Comparison of ENCODE assay signal across 16 mouse cellular contexts in genomic region chr10:42248156-42248555, GRCm38 (mm10). TPM values are rescaled to one million over a fixed set of nuclear protein-coding genes. Genes with fewer than 3 reads are reported as not detected.
DNase-seq lines count a peak whose midpoint lies in the region; ATAC-seq lines count a peak whose summit lies in the region.
"Had no signal": no experiment of that assay in that cellular context is flagged by ENCODE, and none has a peak within 500 bp of the region (broad histone marks: within the 10 kb centered on the region; RNA-seq: fewer than 3 reads in every experiment).

No protein-coding gene starts in this region.

- no peak for ATAC-seq in embryonic facial prominence, embryonic 12.5 days (ENCODE audit: insufficient number of reproducible peaks, insufficient read depth, low FRiP score, low TSS enrichment)
- ATAC-seq in heart, embryonic 15.5 days (replicated peaks; ENCODE audit: insufficient number of reproducible peaks, insufficient read depth, low FRiP score, low read depth), result no peak
- no peak for ATAC-seq in lung, embryonic 15.5 days (ENCODE audit: borderline replicate concordance, extremely low read depth, low FRiP score, low TSS enrichment)
- ATAC-seq in stomach, embryonic 14.5 days (ENCODE audit: insufficient number of reproducible peaks, insufficient read depth, low FRiP score, low read depth), result no peak
- ATAC-seq: forebrain, embryonic 15.5 days; midbrain, embryonic 13.5 days had no signal

- WGBS in embryonic facial prominence, embryonic 12.5 days, result 61% methylated on average over 4 of the region's 4 CpGs
- 68% methylated on average over 4 of the region's 4 CpGs for WGBS in embryonic facial prominence, embryonic 10.5 days
- WGBS in heart, embryonic 15.5 days, result 43% methylated on average over 4 of the region's 4 CpGs
- 25% methylated on average over 4 of the region's 4 CpGs for WGBS in lung, embryonic 15.5 days
- 48% methylated on average over 4 of the region's 4 CpGs for WGBS in stomach, embryonic 14.5 days
- 72% methylated on average over 4 of the region's 4 CpGs for WGBS in hindbrain, embryonic 10.5 days

- no peaks in the 10 kb centered on the region for H3K36me3 ChIP-seq in embryonic facial prominence, embryonic 12.5 days
- H3K36me3 ChIP-seq in embryonic facial prominence, embryonic 10.5 days (replicated peaks), result no peaks in the 10 kb centered on the region; the same call in 1 of the 2 replicates
- H3K36me3 ChIP-seq in heart, embryonic 15.5 days, result no peaks in the 10 kb centered on the region
- H3K36me3 ChIP-seq in lung, embryonic 15.5 days, result no peaks in the 10 kb centered on the region
- no peaks in the 10 kb centered on the region for H3K36me3 ChIP-seq in stomach, embryonic 14.5 days (ENCODE audit: control insufficient read depth, insufficient read depth, low read length)
- H3K36me3 ChIP-seq in hindbrain, embryonic 10.5 days, result no peaks in the 10 kb centered on the region
- H3K36me3 ChIP-seq: forebrain, embryonic 15.5 days; midbrain, embryonic 13.5 days had no signal

- no peak overlapping the region for H3K4me3 ChIP-seq in embryonic facial prominence, embryonic 12.5 days
- H3K4me3 ChIP-seq in embryonic facial prominence, embryonic 10.5 days, result no peak overlapping the region
- H3K4me3 ChIP-seq in heart, embryonic 15.5 days, result no peak overlapping the region
- H3K4me3 ChIP-seq in lung, embryonic 15.5 days, result no peak overlapping the region
- no peak overlapping the region for H3K4me3 ChIP-seq in stomach, embryonic 14.5 days (ENCODE audit: low read depth, low read length)
- no peak overlapping the region for H3K4me3 ChIP-seq in hindbrain, embryonic 10.5 days
- H3K4me3 ChIP-seq: forebrain, embryonic 15.5 days; midbrain, embryonic 13.5 days; myocyte had no signal

- peaks cover 67% of the 10 kb centered on the region for H3K4me1 ChIP-seq in embryonic facial prominence, embryonic 12.5 days
- peaks cover 56% of the 10 kb centered on the region for H3K4me1 ChIP-seq in embryonic facial prominence, embryonic 10.5 days
- peaks cover 79% of the 10 kb centered on the region for H3K4me1 ChIP-seq in heart, embryonic 15.5 days (replicated peaks)
- peaks cover 85% of the 10 kb centered on the region for H3K4me1 ChIP-seq in lung, embryonic 15.5 days
- H3K4me1 ChIP-seq in stomach, embryonic 14.5 days (ENCODE audit: control insufficient read depth, insufficient read depth, low read length), result peaks cover 47% of the 10 kb centered on the region
- peaks cover 34% of the 10 kb centered on the region for H3K4me1 ChIP-seq in hindbrain, embryonic 10.5 days (replicated peaks)

- DNase-seq in embryonic facial prominence, embryonic 10.5 days (ENCODE audit: low spot score), result no peak
- no peak for DNase-seq in heart, adult 8-10 months (ENCODE audit: low spot score)
- DNase-seq in lung, postnatal 10 days, result no peak
- no peak for DNase-seq in hindbrain, embryonic 10.5 days (ENCODE audit: low spot score)
- DNase-seq: cerebellum, adult 9-10 months; layer of hippocampus, adult 9-11 months; right cerebral cortex, adult 18-20 months; spleen, adult 18-20 months had no signal

- H3K27me3 ChIP-seq in embryonic facial prominence, embryonic 12.5 days, result no peaks in the 10 kb centered on the region
- H3K27me3 ChIP-seq in embryonic facial prominence, embryonic 10.5 days (replicated peaks; ENCODE audit: low read depth, poor library complexity, severe bottlenecking), result no peaks in the 10 kb centered on the region
- no peaks in the 10 kb centered on the region for H3K27me3 ChIP-seq in heart, embryonic 15.5 days
- no peaks in the 10 kb centered on the region for H3K27me3 ChIP-seq in lung, embryonic 15.5 days
- no peaks in the 10 kb centered on the region for H3K27me3 ChIP-seq in stomach, embryonic 14.5 days (ENCODE audit: control insufficient read depth, insufficient read depth, low read length)
- no peaks in the 10 kb centered on the region for H3K27me3 ChIP-seq in hindbrain, embryonic 10.5 days (ENCODE audit: insufficient read depth, poor library complexity, severe bottlenecking)
- H3K27me3 ChIP-seq: forebrain, embryonic 15.5 days; midbrain, embryonic 13.5 days had no signal

- no peak overlapping the region for H3K9ac ChIP-seq in embryonic facial prominence, embryonic 12.5 days
- no peak overlapping the region for H3K9ac ChIP-seq in heart, embryonic 15.5 days
- no peak overlapping the region for H3K9ac ChIP-seq in lung, embryonic 15.5 days
- no peak overlapping the region for H3K9ac ChIP-seq in stomach, embryonic 14.5 days (replicated peaks; ENCODE audit: low read depth, low read length)
- H3K9ac ChIP-seq: forebrain, embryonic 15.5 days; midbrain, embryonic 13.5 days had no signal

- no peaks in the 10 kb centered on the region for H3K9me3 ChIP-seq in embryonic facial prominence, embryonic 12.5 days
- no peaks in the 10 kb centered on the region for H3K9me3 ChIP-seq in embryonic facial prominence, embryonic 10.5 days
- H3K9me3 ChIP-seq in heart, embryonic 15.5 days (replicated peaks), result no peaks in the 10 kb centered on the region
- no peaks in the 10 kb centered on the region for H3K9me3 ChIP-seq in lung, embryonic 15.5 days
- H3K9me3 ChIP-seq in stomach, embryonic 14.5 days (ENCODE audit: control insufficient read depth, low read depth, low read length), result no peaks in the 10 kb centered on the region
- no peaks in the 10 kb centered on the region for H3K9me3 ChIP-seq in hindbrain, embryonic 10.5 days
- H3K9me3 ChIP-seq: forebrain, embryonic 15.5 days; midbrain, embryonic 13.5 days had no signal

- no peak overlapping the region for H3K4me2 ChIP-seq in embryonic facial prominence, embryonic 12.5 days (replicated peaks)
- no peak overlapping the region for H3K4me2 ChIP-seq in heart, embryonic 15.5 days
- H3K4me2 ChIP-seq in lung, embryonic 15.5 days, result peak overlapping the region; percentile 24; the same call in 1 of the 2 replicates
- H3K4me2 ChIP-seq in stomach, embryonic 14.5 days (replicated peaks; ENCODE audit: low read depth, low read length), result peak overlapping the region; percentile 4; the same call in 1 of the 2 replicates
- H3K4me2 ChIP-seq: forebrain, embryonic 15.5 days; midbrain, embryonic 13.5 days had no signal

- 0 out of 2 replicates have a peak overlapping the region, but pooled peaks have one; percentile 4 for H3K27ac ChIP-seq in embryonic facial prominence, embryonic 12.5 days
- no peak overlapping the region for H3K27ac ChIP-seq in embryonic facial prominence, embryonic 10.5 days (replicated peaks)
- peak overlapping the region; percentile 67 for H3K27ac ChIP-seq in heart, embryonic 15.5 days
- peak overlapping the region; percentile 46 for H3K27ac ChIP-seq in lung, embryonic 15.5 days
- H3K27ac ChIP-seq in stomach, embryonic 14.5 days (ENCODE audit: low read length), result peak overlapping the region; percentile 24; the same call in 1 of the 2 replicates
- no peak overlapping the region for H3K27ac ChIP-seq in hindbrain, embryonic 10.5 days
- H3K27ac ChIP-seq: forebrain, embryonic 15.5 days; macrophage; midbrain, embryonic 13.5 days had no signal

RNA-seq across cellular contexts. Expression of gene Foxo3, which starts 28.4 kb away (rescaled TPM):
- 5.9 and 6.5 TPM in 2 replicates for polyA plus RNA-seq in embryonic facial prominence, embryonic 12.5 days (2016; fragmentation: Nextera tagmentation; extraction: Ambion mirVana)
- polyA plus RNA-seq in embryonic facial prominence, embryonic 10.5 days (2016; fragmentation: Nextera tagmentation; extraction: Ambion mirVana), result 2.8 and 3.3 TPM in 2 replicates
- polyA plus RNA-seq in heart, embryonic 15.5 days (2015; fragmentation: Nextera tagmentation; extraction: Ambion mirVana), result 5.7 and 6.8 TPM in 2 replicates
- total RNA-seq in heart, adult 8-10 months (2022), result 10 to 100 TPM; 67.9 to 93.5 (median 80.4) TPM
- 8.6 and 8.9 TPM in 2 replicates for polyA plus RNA-seq in lung, embryonic 15.5 days (2015; fragmentation: Nextera tagmentation; extraction: Ambion mirVana)
- polyA plus RNA-seq in stomach, embryonic 14.5 days (2014; fragmentation: Nextera tagmentation; extraction: Ambion mirVana), result 10.2 and 10.5 TPM in 2 replicates
- polyA plus RNA-seq in hindbrain, embryonic 10.5 days (2016; fragmentation: Nextera tagmentation; extraction: Ambion mirVana), result 2.5 and 3.0 TPM in 2 replicates

Comparison
In these comparisons a context has a peak if more than half of its experiments do, and no peak if none do; other contexts are left out.
1. H3K27ac ChIP-seq: peak in embryonic facial prominence, embryonic 12.5 days (single experiment), heart, embryonic 15.5 days (single experiment), lung, embryonic 15.5 days (single experiment) and stomach, embryonic 14.5 days (single experiment); none in embryonic facial prominence, embryonic 10.5 days (single experiment) and hindbrain, embryonic 10.5 days (single experiment).
2. H3K4me2 ChIP-seq: peak in lung, embryonic 15.5 days (single experiment) and stomach, embryonic 14.5 days (single experiment); none in embryonic facial prominence, embryonic 12.5 days (single experiment) and heart, embryonic 15.5 days (single experiment).